Mouse (Mus musculus) urinary bladder, adult 2 months (tissue): ENCODE results near the gene Cldn12. TPM values are rescaled to one million over a fixed set of nuclear protein-coding genes. Genes with fewer than 3 reads are reported as not detected.

Source experiments
- DNase-seq: peaks from one replicate; pipeline ENCODE4 v3.0.0; 2022; ENCODE audit warnings: low spot score
- polyA plus RNA-seq: library from polyadenylated mRNA; depleted of rRNA; stranded (reverse); fragments of >200 nt; gene quantifications from 2 replicates; pipeline ENCODE4 v1.2.3, GENCODE M21; 2012; rRNA removed

Cldn12 gene
- polyA plus RNA-seq, 1 experiment, result 24.7 TPM

DNA sequence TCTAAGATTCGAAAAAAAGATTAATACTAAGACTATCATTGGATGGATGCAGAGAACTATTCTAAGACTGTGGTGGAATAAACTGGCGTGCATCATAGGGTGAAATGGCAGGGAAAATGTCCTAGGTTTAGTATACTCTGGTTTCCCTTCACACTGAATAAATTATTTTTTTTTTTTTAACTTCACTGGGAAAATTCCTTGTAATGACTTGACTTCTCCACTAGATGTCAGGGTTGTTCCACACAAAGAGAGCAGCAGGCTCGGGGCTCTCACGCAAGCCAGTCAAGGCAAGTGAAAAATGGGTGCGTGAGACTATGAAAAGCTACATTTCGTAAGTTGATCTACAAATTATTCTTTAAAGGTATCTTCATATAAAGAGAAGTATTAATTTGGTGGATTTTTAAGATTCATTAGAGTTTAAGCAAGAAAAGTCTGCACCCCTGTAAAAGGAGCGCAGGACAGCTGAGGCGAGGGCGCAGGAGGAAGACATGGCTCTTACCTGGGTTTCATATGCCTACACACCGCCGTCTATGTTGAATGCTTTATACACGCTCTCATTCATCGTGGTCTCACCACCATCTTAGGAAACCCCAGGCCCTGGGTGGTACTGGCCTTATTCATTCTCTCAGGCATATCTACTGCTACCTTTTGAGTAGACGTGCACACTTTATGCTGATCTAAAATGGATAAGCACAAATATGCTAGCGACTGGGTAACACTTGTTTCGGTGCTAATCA lies 20.3 kb downstream of the Cldn12 start:
- no peak for DNase-seq

DNA sequence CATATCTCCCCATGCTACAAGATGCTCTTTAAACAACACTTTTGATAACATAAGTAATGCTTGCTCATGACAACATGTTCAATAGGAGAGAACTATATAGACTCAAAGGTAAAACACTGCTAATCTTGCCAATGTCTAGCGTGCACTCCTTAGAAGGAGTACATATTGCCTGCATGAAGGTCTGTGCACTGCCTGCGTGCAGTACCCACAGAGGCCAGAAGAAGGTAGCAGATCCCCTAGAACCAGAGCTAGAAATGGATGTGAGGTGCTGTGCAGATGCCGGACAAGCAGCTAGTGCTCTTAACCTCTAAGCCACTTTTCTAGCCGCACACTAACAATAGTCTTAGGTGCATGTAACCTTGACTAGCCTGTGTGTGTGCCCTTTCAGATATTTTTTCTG lies 22.6 kb downstream of the Cldn12 start:
- no peak for DNase-seq

DNA sequence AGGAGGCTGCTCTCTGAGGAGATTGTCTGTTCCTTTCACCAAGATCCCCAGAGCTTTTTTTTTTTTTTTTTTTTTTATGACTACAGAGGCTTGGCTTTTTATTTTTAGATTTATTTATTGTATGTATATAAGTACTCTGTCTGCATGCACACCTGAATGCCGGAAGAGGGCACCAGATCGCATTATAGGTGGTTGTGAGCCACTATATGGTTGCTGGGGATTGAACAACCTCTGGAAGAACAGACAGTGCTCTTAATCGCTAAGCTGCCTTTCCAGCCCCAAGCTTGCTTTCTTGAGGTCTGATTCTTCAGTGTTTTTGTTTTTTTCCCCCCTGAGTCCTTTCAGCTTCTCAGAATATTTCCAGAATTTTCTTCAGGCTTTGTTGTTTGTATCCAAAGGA lies 28.7 kb downstream of the Cldn12 start:
- DNase-seq, result no peak

DNA sequence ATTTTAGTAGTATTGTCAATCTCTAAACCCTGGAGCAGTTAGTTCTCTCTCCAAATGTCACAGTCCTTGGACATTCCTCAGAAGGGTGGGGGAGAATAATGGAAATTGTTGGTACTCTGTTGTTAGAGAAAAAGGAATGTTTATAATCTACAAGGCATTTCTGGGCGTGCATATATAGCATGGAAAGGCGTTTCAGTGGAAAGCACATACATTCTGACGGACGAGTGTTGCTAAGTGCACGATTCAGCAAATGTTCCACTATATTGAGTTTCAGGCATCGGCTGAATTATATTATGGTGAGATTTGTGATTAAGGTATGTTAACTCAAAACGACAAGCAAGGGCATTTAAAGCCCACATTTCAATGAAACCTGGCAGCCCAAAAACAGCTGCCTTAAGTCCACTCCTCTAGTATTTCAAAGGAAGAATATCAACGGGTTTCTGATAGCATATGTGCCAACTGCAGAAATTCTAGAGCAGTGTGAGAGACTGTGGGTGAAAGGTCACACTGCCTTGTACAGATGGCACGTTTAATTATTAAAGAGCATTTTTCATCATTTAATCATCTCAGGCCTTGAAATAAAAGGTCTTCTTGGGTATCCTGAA lies 31.4 kb downstream of the Cldn12 start:
- no peak for DNase-seq

DNA sequence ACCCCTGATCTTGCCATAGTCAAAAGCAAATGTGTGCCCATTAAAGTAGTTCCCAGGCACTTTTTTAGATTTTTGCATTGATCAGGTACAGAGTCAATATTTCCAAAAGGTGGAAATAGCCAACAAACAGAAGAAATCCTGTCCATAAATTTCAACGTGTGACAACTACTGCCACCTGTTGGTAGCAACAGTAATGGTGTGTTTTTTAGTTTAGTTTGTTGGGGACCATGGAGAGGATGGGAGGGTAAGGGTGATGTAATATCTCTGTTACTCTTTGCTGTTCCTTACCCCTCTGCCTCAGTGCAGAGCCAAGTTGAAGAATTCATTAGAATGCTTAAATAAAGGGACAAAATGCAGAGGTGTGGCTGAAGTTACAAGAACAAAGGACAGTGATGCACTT lies 33.1 kb downstream of the Cldn12 start:
- DNase-seq, result no peak

DNA sequence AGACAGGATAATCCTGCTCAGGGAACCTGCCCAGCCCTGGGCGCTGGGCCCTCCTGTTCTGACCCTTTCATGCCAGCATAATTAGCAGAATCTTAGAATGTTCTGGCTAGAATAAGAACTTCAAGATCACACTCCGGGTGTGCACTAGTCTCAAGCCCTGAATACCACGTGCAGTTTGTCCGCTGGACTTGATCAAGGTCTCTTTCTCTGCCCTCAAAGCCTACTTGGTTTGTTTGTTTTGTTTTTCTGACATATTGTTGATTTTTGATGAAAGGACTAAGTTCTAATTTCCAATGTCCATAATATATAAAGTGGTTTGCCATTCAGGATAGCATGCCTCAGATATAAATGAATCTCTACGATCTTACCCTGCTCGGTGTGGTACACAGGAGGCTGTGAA lies 35.7 kb downstream of the Cldn12 start, which contains the start of gene 1700015F17Rik:
Gene 1700015F17Rik, minus strand, starts transcription at position 101 of the 400 bp plus-strand sequence.
- DNase-seq, result no peak

DNA sequence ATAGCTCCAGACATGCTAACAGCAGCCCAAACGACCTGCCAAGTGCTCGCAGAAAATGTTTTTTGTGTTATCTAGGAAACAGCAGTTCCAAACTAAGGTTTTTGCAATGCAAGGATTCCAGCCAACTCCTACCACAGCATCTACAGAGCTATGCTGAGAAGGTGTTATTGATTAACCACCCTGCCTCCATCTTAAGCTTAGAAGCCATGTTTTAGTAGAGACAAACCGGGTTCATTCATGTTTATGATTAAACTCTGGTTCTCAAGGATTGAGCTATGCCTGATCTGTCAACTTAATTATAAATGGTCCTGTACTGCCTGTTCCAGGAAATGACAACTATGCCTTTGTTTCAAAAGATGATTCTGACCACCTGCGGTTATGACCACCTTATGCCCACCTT lies 38.6 kb downstream of the Cldn12 start:
- DNase-seq, result no peak

DNA sequence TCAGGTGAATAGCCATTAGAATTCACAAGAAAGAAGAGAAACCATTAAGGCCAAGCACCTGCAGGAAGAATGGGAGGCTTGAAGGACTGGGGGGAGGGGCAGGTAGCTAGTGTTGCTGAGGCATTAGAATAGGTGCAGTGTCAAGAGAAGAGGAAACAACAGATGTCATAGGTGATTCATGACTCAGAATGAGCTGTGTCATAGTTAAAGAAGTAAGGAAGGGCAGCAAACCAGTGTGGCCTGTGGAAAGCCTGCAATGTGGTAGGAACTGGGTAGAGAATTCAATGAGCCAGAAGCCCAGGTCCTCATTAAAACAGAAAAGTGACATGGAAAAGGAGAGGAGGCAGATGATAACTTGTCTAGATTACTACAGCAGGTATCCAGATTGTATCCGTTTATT lies 49.5 kb downstream of the Cldn12 start:
- DNase-seq, result no peak

Other genes starting within 250 kb of the Cldn12 start
- 6.9 and 8.2 TPM in 2 replicates for gene Cdk14, start 94.6 kb downstream of the Cldn12 start, polyA plus RNA-seq
- gene 1700015F17Rik, start 35.8 kb downstream of the Cldn12 start, polyA plus RNA-seq, result 0.10 TPM in 1 of 2 replicates, not detected in the other
- 14.3 and 15.6 TPM in 2 replicates for gene Gtpbp10, start 44.6 kb upstream of the Cldn12 start, polyA plus RNA-seq
- 2.7 and 5.3 TPM in 2 replicates for gene Gm8773, start 58.8 kb upstream of the Cldn12 start, polyA plus RNA-seq
- 3.1 and 3.2 TPM in 2 replicates for gene Cfap69, start 149.3 kb upstream of the Cldn12 start, polyA plus RNA-seq
- gene Steap2, start 179.6 kb upstream of the Cldn12 start, polyA plus RNA-seq, result 9.6 and 13.2 TPM in 2 replicates
- 1.8 and 1.9 TPM in 2 replicates for gene Steap1, start 234.4 kb upstream of the Cldn12 start, polyA plus RNA-seq